Mouse (Mus musculus): ENCODE measurements at regions not wholly inside any gene's neighbourhood (a gene's known extent, or its start where the extent isn't known, plus 50 kb on each side); places are given as distances from the start of the nearest gene placed in this dataset.

GRCm38 (mm10) chr7:130014609-130015008 lies 422.9 kb downstream of the Wdr11 start:
- TF ChIP-seq POLR2A (IDR thresholded peaks at IDR 0.05; ENCODE audit: insufficient read depth, low read depth, low read length) = no peak
- no peak for TF ChIP-seq CTCF (IDR thresholded peaks at IDR 0.05; ENCODE audit: insufficient read depth, low read depth, low read length)

All from olfactory bulb, adult 2 months (tissue).